Mouse (Mus musculus) testis, adult 2 months (tissue): ENCODE measurements around the gene Cdh23. TPM values are rescaled to one million over a fixed set of nuclear protein-coding genes. Genes with fewer than 3 reads are reported as not detected.

ENCODE experiments used
- H3K27ac ChIP-seq: fragments of 200-500 bp; 2 replicates; pipeline ENCODE4 v1.5.1; 2012; ENCODE audit warnings: low read depth, low read length; ENCODE audit not compliant: control insufficient read depth, insufficient read depth
- H3K27me3 ChIP-seq: fragments of 200-500 bp; 2 replicates; pipeline ENCODE4 v1.6.1; 2012; ENCODE audit warnings: mild to moderate bottlenecking, low read length, moderate library complexity; ENCODE audit not compliant: control insufficient read depth, insufficient read depth
- H3K36me3 ChIP-seq: fragments of 200-500 bp; 2 replicates; pipeline ENCODE4 v1.6.1; 2012; ENCODE audit warnings: mild to moderate bottlenecking, low read length; ENCODE audit not compliant: control insufficient read depth, insufficient read depth
- H3K4me1 ChIP-seq: fragments of 200-500 bp; 2 replicates; pipeline ENCODE4 v1.6.1; 2012; ENCODE audit warnings: low read length; ENCODE audit not compliant: control insufficient read depth, insufficient read depth
- H3K4me3 ChIP-seq: fragments of 200-500 bp; 2 replicates; pipeline ENCODE4 v1.5.1; 2012; ENCODE audit warnings: low read depth, mild to moderate bottlenecking, low read length, moderate library complexity, mixed read lengths; ENCODE audit not compliant: control insufficient read depth
- CTCF ChIP-seq: fragments of 200-500 bp; IDR thresholded peaks from 2 replicates; pipeline ENCODE4 v1.5.1; 2012; ENCODE audit warnings: low read depth, mild to moderate bottlenecking, inconsistent platforms, low read length, moderate library complexity; ENCODE audit not compliant: control insufficient read depth, insufficient read depth, insufficient replicate concordance
- POLR2A ChIP-seq: fragments of 200-500 bp; IDR thresholded peaks from 2 replicates; pipeline ENCODE4 v1.6.1; 2012; ENCODE audit warnings: low read depth, mild to moderate bottlenecking, inconsistent platforms, low read length, moderate library complexity; ENCODE audit not compliant: control insufficient read depth
- polyA plus RNA-seq: library from polyadenylated mRNA; depleted of rRNA; stranded (reverse); fragments of >200 nt; gene quantifications from 2 replicates; pipeline ENCODE4 v1.2.3, GENCODE M21; 2012

Gene Cdh23
- polyA plus RNA-seq, 1 experiment: 34.4 TPM

DNA sequence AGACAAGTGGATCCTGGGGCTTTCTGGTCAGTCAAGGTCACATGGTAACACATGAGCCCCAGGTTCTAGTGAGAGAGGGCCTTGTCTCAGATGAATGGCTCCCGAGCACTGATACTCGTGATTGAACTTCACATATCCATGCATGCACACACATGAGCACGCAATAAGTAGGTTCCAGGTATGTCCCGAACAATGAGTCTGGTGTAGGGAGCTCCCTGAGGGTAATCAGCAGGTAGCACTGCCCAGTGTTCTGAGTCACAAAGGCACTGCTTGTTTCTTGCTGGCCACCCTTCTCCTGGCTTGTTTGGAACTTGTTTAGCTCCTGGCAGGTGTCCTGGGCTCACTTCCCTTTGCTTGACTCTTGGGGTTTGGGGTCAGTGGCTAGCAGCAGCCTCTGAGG, 409.1 kb downstream of the Cdh23 start:
- H3K4me1 ChIP-seq: peaks cover 4% of the 10 kb centered on the region
- TF ChIP-seq POLR2A (no peak), CTCF (no peak)
- H3K27ac ChIP-seq: no peak overlapping the region
- no peak overlapping the region for H3K4me3 ChIP-seq
- no peaks in the 10 kb centered on the region for H3K36me3 ChIP-seq
- no peaks in the 10 kb centered on the region for H3K27me3 ChIP-seq

DNA sequence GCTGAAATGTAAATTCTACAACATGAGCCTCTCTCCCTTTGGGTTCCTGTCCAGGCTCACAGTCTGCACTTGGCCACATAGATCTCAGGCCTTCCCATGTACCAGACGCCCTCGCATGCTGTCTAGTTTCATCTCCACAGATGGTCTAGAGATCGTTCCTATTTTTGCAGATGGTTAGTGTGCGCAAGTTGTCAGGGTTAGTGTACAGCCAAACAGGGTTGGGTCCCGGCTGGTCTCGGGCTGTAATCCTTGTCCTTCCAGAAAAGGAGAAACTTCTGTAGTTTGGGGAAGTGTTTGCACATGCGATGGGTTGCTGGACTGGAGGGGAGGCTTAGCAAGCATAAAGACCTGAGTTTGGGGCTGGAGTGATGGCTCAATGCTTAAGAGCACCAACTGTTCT, 409.7 kb downstream of the Cdh23 start:
- Histone ChIP-seq H3K4me3 (no peak overlapping the region), H3K27me3 (no peaks in the 10 kb centered on the region), H3K27ac (no peak overlapping the region), H3K4me1 (peaks cover 4% of the 10 kb centered on the region), H3K36me3 (no peaks in the 10 kb centered on the region)
- TF ChIP-seq POLR2A (no peak), CTCF (no peak)

DNA sequence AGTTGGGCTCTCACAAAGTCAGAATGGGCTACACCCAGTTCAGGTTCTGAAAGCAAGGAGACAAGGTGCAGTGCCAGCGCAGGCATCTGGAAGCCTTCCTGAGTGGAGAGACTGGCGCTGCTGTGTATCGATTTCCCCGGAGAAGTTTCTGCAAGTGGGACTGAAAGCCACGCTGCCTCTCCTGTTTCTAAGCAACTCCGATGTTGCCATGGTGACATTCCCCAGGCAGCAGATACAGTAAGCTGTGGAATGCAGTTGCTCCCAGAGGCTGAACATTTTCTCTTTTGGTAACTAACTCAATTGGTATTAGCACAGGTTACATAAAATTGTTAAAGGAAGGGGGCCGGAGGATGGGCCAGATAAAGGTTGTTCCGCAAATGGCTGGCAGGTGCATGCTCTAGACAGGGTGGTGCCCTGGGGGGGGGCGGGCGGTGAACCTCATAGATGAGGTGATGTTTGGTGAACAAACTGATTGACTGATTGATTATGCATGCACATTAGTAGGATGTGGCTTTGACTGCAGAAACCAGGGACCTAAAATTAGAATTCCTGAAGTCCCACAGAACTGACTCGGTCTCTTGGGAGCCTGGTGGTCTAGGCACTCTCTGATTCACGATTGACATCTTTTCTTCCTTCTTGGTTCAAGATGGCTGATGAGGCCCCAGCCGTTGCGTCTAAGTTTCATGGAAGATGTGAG, 410.5 kb downstream of the Cdh23 start:
- H3K27ac ChIP-seq: no peak overlapping the region
- H3K27me3 ChIP-seq: no peaks in the 10 kb centered on the region
- H3K4me1 ChIP-seq: peaks cover 4% of the 10 kb centered on the region
- H3K36me3 ChIP-seq: no peaks in the 10 kb centered on the region
- H3K4me3 ChIP-seq: no peak overlapping the region
- TF ChIP-seq POLR2A (no peak), CTCF (no peak)

DNA sequence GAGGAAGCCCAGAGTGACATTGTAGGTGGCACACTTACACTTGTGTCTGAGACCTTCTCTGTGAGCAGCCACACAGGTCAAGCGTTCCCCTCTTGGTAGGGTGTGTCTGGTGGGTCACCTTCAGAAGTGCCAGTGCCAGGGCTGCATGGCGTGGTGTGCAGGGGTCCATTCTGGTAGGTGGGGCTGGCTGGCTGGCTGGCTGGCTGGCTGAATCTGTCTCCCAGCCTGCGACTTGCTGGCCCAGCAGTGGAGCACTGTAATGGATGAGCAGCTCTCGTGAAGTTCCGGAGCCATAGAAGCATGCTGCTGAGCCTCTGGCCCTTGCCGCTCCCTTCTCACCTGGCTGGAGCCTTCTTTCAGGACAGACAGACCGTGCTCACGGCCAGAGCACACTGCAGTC, 411.1 kb downstream of the Cdh23 start:
- H3K27me3 ChIP-seq: no peaks in the 10 kb centered on the region
- H3K4me1 ChIP-seq: peaks cover 4% of the 10 kb centered on the region
- no peak overlapping the region for H3K27ac ChIP-seq
- no peaks in the 10 kb centered on the region for H3K36me3 ChIP-seq
- H3K4me3 ChIP-seq: no peak overlapping the region
- no peak for TF ChIP-seq POLR2A
- TF ChIP-seq CTCF: no peak

DNA sequence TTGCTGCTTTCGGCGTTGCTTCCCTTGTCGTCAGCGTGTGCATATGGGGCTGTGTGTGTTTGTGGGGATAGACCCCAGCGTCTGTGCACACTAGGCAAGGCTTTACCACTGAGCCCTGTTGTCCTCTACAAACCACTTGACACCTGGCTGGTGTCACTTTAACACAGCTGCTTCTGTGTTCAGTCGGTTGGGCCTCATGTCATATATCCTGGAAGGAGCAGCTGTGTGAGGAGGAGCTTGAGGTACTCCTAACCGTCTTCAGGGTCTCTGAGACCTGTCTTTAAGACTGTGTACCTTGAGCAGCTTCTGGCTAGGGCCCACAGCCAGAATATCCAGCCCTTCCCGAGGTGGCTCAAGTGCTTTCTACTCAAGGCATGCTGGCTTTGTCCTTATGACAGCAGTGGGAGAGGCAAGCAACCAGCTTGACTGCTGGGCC, 411.6 kb downstream of the Cdh23 start:
- H3K4me1 ChIP-seq: peaks cover 2% of the 10 kb centered on the region
- no peak for TF ChIP-seq POLR2A
- TF ChIP-seq CTCF: no peak

DNA sequence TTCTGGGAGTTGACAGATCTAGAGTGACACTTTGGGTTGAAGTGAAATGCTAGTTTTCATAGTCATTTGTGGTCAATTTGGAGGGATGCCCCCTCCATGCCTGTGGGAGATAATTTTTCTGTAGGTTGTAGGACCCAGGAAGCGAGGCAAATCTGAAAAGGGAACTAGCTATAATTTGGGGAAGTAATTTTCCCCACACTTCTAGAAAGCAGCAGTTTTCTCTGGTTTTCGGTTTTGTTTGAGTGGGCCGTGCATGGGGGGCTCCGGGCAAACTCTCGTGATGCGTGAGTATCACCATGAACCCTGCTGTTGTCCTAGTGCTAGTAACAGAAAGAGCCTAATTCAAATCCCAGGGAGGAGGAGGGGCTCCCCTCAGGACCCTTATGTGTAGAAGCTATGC, 412.0 kb downstream of the Cdh23 start:
- Histone ChIP-seq H3K4me1 (peaks cover 2% of the 10 kb centered on the region), H3K27ac (no peak overlapping the region), H3K4me3 (no peak overlapping the region), H3K36me3 (no peaks in the 10 kb centered on the region), H3K27me3 (no peaks in the 10 kb centered on the region)
- TF ChIP-seq POLR2A: no peak
- no peak for TF ChIP-seq CTCF

More for the DNA sequence above, 411.6 kb downstream of the Cdh23 start:
- Histone ChIP-seq H3K36me3 (no peaks in the 10 kb centered on the region), H3K27me3 (no peaks in the 10 kb centered on the region), H3K27ac (no peak overlapping the region), H3K4me3 (no peak overlapping the region)

DNA sequence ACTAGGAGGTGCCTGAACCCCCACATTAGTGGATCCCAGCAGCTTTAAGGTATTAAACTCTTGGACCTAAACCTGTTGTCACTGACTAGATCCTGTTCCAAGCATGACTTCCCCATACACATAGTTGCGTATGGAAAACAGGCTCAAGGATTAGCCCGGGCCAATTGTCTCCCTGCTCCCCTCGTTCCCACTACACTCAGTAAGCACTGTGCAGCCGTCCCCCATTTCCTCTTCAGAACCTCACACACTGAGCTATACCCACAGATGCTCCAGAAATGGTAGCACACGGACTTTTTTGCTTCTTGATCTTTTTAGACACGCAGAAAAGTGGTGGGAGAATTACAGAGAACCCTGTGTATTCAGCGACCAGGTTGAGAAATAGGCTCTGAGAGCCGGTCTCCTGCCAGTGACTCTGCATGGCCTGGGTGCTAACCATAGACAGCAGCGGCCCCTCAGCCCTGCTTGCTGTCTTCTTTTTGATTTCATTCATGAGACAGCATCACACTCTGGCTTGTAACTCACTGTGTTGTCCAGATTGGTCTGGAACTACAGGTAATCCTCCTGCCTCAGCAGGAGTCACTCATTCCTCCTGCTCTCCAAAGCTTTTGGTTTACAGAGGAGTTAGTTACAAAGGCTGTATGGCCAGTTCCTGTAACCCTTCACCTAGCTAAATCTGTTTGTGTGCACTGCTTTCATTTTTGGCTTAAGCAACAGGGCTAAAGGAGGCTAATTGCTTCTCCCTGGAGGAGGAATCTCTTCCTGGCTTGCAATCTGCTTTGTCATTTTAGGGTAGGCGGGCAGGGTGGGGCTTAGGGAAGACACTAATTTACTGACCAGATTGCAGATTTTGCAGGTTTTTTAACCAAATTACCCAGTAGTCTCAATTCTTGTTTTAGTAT, 413.9 kb downstream of the Cdh23 start:
- no peak overlapping the region for H3K27ac ChIP-seq
- TF ChIP-seq POLR2A (no peak), CTCF (no peak)
- H3K4me3 ChIP-seq: no peak overlapping the region
- peaks cover 2% of the 10 kb centered on the region for H3K4me1 ChIP-seq
- no peaks in the 10 kb centered on the region for H3K27me3 ChIP-seq
- no peaks in the 10 kb centered on the region for H3K36me3 ChIP-seq
